Comparison of ENCODE assay signal across 16 mouse cellular contexts in genomic region chr7:137773051-137773964, GRCm38 (mm10).
DNase-seq lines count a peak whose midpoint lies in the region; ATAC-seq lines count a peak whose summit lies in the region.
"Had no signal": no experiment of that assay in that cellular context is flagged by ENCODE, and none has a peak within 500 bp of the region (broad histone marks: within the 10 kb centered on the region; RNA-seq: fewer than 3 reads in every experiment).

No protein-coding gene starts in this region.

- H3K9me3 ChIP-seq in neural tube, embryonic 13.5 days: no peaks in the 10 kb centered on the region
- H3K9me3 ChIP-seq in limb, embryonic 10.5 days (replicated peaks): no peaks in the 10 kb centered on the region
- H3K9me3 ChIP-seq: embryonic facial prominence, embryonic 12.5 days; intestine, embryonic 15.5 days had no signal

- DNase-seq in cerebellum, adult 11-12 months: peak; percentile 2
- DNase-seq in cerebellum, adult 18-20 months: no peak
- no peak for DNase-seq in neural tube, embryonic 10.5 days (ENCODE audit: extremely low spot score, low spot score)
- DNase-seq in limb, embryonic 10.5 days (ENCODE audit: low spot score): peak; percentile 19
- DNase-seq in T-cell, adult 2 months (ENCODE audit: low spot score): no peak
- DNase-seq in frontal cortex, postnatal 36 days (ENCODE audit: low spot score in 2 of 2): no peak
- no peak for DNase-seq in kidney, postnatal 36 days
- DNase-seq: adrenal gland, postnatal 14 days; heart, postnatal 14 days; liver; lung, adult 2 months had no signal

- H3K4me3 ChIP-seq in neural tube, embryonic 13.5 days: no peak overlapping the region
- H3K4me3 ChIP-seq in limb, embryonic 10.5 days: no peak overlapping the region
- H3K4me3 ChIP-seq: embryonic facial prominence, embryonic 12.5 days; intestine, embryonic 15.5 days had no signal

- peak; percentile 40; the same call in 1 of the 2 replicates for ATAC-seq in neural tube, embryonic 13.5 days (ENCODE audit: low read depth)
- ATAC-seq: intestine, embryonic 15.5 days had no signal

- H3K27ac ChIP-seq in neural tube, embryonic 13.5 days (replicated peaks): peak overlapping the region; percentile 79
- no peak overlapping the region for H3K27ac ChIP-seq in limb, embryonic 10.5 days
- H3K27ac ChIP-seq: embryonic facial prominence, embryonic 12.5 days; intestine, embryonic 15.5 days; kidney, postnatal 0 days; macrophage had no signal

- no peaks in the 10 kb centered on the region for H3K27me3 ChIP-seq in neural tube, embryonic 13.5 days
- no peaks in the 10 kb centered on the region for H3K27me3 ChIP-seq in limb, embryonic 10.5 days (ENCODE audit: low read depth, poor library complexity, severe bottlenecking)
- H3K27me3 ChIP-seq: embryonic facial prominence, embryonic 12.5 days; intestine, embryonic 15.5 days had no signal

- H3K9ac ChIP-seq in neural tube, embryonic 13.5 days: no peak overlapping the region
- H3K9ac ChIP-seq: embryonic facial prominence, embryonic 12.5 days; intestine, embryonic 15.5 days had no signal

- H3K36me3 ChIP-seq in neural tube, embryonic 13.5 days: no peaks in the 10 kb centered on the region
- no peaks in the 10 kb centered on the region for H3K36me3 ChIP-seq in limb, embryonic 10.5 days
- H3K36me3 ChIP-seq: embryonic facial prominence, embryonic 12.5 days; intestine, embryonic 15.5 days had no signal

- 66% methylated on average over 7 of the region's 7 CpGs for WGBS in neural tube, embryonic 13.5 days
- 89% methylated on average over 7 of the region's 7 CpGs for WGBS in limb, embryonic 10.5 days

- H3K4me1 ChIP-seq in neural tube, embryonic 13.5 days (replicated peaks): peaks cover 20% of the 10 kb centered on the region
- H3K4me1 ChIP-seq in limb, embryonic 10.5 days: peaks cover 4% of the 10 kb centered on the region; the same call in 1 of the 2 replicates
- H3K4me1 ChIP-seq: intestine, embryonic 15.5 days had no signal

- no peak overlapping the region for H3K4me2 ChIP-seq in neural tube, embryonic 13.5 days
- H3K4me2 ChIP-seq: embryonic facial prominence, embryonic 12.5 days; intestine, embryonic 15.5 days had no signal

Comparison
In these comparisons a context has a peak if more than half of its experiments do, and no peak if none do; other contexts are left out.
1. DNase-seq: peak in cerebellum, adult 11-12 months (single experiment) and limb, embryonic 10.5 days (single experiment); none in cerebellum, adult 18-20 months (0 of 2), neural tube, embryonic 10.5 days (single experiment), T-cell, adult 2 months (single experiment), frontal cortex, postnatal 36 days (0 of 2) and kidney, postnatal 36 days (0 of 2).